Mouse (Mus musculus) intestine, embryonic 16.5 days (tissue): ENCODE measurements around the gene Mllt10. TPM values are rescaled to one million over a fixed set of nuclear protein-coding genes. Genes with fewer than 3 reads are reported as not detected.
"Not testable (repeated sequence)": the region's sequence is repeated elsewhere in the genome, so short reads cannot be mapped to it uniquely, and the experiment has no call there.

Source experiments
- ATAC-seq: fragments of 200-750 bp; cut with Nextera tagmentation; 2 replicates; pipeline ENCODE4 v1.8.0; 2017; ENCODE audit warnings: moderate TSS enrichment, moderate library complexity
- H3K27ac ChIP-seq: fragments of 300-500 bp; sonication (generic); 2 replicates; pipeline ENCODE4 v1.5.1; 2014; ENCODE audit warnings: mild to moderate bottlenecking, low read length
- H3K27me3 ChIP-seq: fragments of 300-500 bp; sonication (generic); replicated peaks from 2 replicates; pipeline ENCODE4 v1.6.1; 2014; ENCODE audit warnings: low read length, control low read depth, mixed read lengths; ENCODE audit not compliant: control insufficient read depth, insufficient read depth
- H3K36me3 ChIP-seq: fragments of 300-500 bp; sonication (generic); 2 replicates; pipeline ENCODE4 v1.6.1; 2014; ENCODE audit warnings: low read length, control low read depth; ENCODE audit not compliant: control insufficient read depth, insufficient read depth
- H3K4me1 ChIP-seq: fragments of 300-500 bp; sonication (generic); 2 replicates; pipeline ENCODE4 v1.6.1; 2014; ENCODE audit warnings: low read length, control low read depth, mixed read lengths; ENCODE audit not compliant: control insufficient read depth, insufficient read depth
- H3K4me2 ChIP-seq: fragments of 300-500 bp; sonication (generic); 2 replicates; pipeline ENCODE4 v1.6.1; 2014; ENCODE audit warnings: low read depth, low read length, control low read depth
- H3K4me3 ChIP-seq: fragments of 300-500 bp; sonication (generic); 2 replicates; pipeline ENCODE4 v1.5.1; 2014; ENCODE audit warnings: mild to moderate bottlenecking, low read length
- H3K9ac ChIP-seq: fragments of 300-500 bp; sonication (generic); 2 replicates; pipeline ENCODE4 v1.6.1; 2014; ENCODE audit warnings: low read depth, low read length
- H3K9me3 ChIP-seq: fragments of 300-500 bp; sonication (generic); 2 replicates; pipeline ENCODE4 v1.6.1; 2016; ENCODE audit warnings: low read length, control low read depth; ENCODE audit not compliant: control insufficient read depth
- WGBS: fragments of 180-500 bp; shearing (Covaris S2); extraction: QIAGEN DNeasy Blood & Tissue Kit; methylation state at CpG from one replicate; pipeline ENCODE4 v1.1.7; 2014; 5-methylcytosine and 5-hydroxymethylcytosine counted together
- polyA plus RNA-seq: library from polyadenylated mRNA; unstranded; fragments of >200 nt; fragmentation: Nextera tagmentation; extraction: Ambion mirVana; gene quantifications from 2 replicates; pipeline ENCODE4 v1.2.1, GENCODE M21; 2015

The Mllt10 gene
- polyA plus RNA-seq, 1 experiment from 2014 or later: 47.2 TPM

- WGBS: under 1% methylated on average over 59 of the region's 85 CpGs
- ATAC-seq: peak; percentile 67
These were observed 10.1 kb downstream of the Mllt10 start for GRCm38 (mm10) chr2:18064941-18065707.

DNA sequence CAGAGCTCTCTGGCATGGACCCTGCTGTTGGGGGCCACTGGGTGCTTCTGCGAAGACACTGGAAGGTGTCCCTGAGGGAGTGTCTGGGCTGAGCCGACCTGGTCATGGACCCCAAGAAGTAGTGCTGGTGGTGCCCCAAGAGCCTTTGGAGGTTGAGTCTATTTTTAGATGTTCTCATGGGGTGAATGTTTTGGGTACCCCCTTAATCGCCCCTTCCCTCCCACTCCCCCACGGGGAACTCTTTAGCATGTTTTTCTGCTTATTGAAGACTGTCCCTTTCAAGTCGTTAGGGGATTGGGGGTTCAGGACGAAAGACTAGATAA is 10.6 kb downstream of the Mllt10 start:
- no peak for ATAC-seq
- Histone ChIP-seq H3K4me1 (peaks cover 11% of the 10 kb centered on the region), H3K4me2 (peak overlapping the region; percentile 90), H3K27ac (peak overlapping the region; percentile 100), H3K9me3 (no peaks in the 10 kb centered on the region), H3K27me3 (no peaks in the 10 kb centered on the region), H3K4me3 (peak overlapping the region; percentile 82), H3K9ac (peak overlapping the region; percentile 99), H3K36me3 (no peaks in the 10 kb centered on the region)
- 7% methylated on average over 6 of the region's 6 CpGs for WGBS

More at GRCm38 (mm10) chr2:18064941-18065707, 10.1 kb downstream of the Mllt10 start:
- no peaks in the 10 kb centered on the region for H3K36me3 ChIP-seq
- peak overlapping the region; percentile 100 for H3K27ac ChIP-seq
- H3K9me3 ChIP-seq: no peaks in the 10 kb centered on the region
- H3K4me3 ChIP-seq: peak overlapping the region; percentile 82
- H3K4me2 ChIP-seq: peak overlapping the region; percentile 90
- H3K27me3 ChIP-seq: no peaks in the 10 kb centered on the region
- peaks cover 11% of the 10 kb centered on the region for H3K4me1 ChIP-seq
- H3K9ac ChIP-seq: peak overlapping the region; percentile 99

GRCm38 (mm10) chr2:18066436-18066835 is 11.4 kb downstream of the Mllt10 start:
- no peak overlapping the region for H3K27ac ChIP-seq
- ATAC-seq: no peak
- no peaks in the 10 kb centered on the region for H3K27me3 ChIP-seq
- no peaks in the 10 kb centered on the region for H3K9me3 ChIP-seq
- peak overlapping the region; percentile 82 for H3K4me3 ChIP-seq
- no peak overlapping the region for H3K9ac ChIP-seq
- peaks cover 11% of the 10 kb centered on the region for H3K4me1 ChIP-seq
- no peaks in the 10 kb centered on the region for H3K36me3 ChIP-seq
- H3K4me2 ChIP-seq: peak overlapping the region; percentile 90

GRCm38 (mm10) chr2:18068071-18068796 is 13.2 kb downstream of the Mllt10 start:
- no peaks in the 10 kb centered on the region for H3K27me3 ChIP-seq
- peaks cover 11% of the 10 kb centered on the region for H3K4me1 ChIP-seq
- H3K4me3 ChIP-seq: no peak overlapping the region
- no peak overlapping the region for H3K9ac ChIP-seq
- no peak for ATAC-seq
- H3K4me2 ChIP-seq: no peak overlapping the region
- no peaks in the 10 kb centered on the region for H3K36me3 ChIP-seq
- 86% methylated on average over 4 of the region's 4 CpGs for WGBS
- H3K27ac ChIP-seq: no peak overlapping the region
- H3K9me3 ChIP-seq: no peaks in the 10 kb centered on the region

- Histone ChIP-seq H3K36me3 (no peaks in the 10 kb centered on the region), H3K4me1 (no peaks in the 10 kb centered on the region), H3K27ac (no peak overlapping the region), H3K4me3 (no peak overlapping the region), H3K27me3 (no peaks in the 10 kb centered on the region), H3K4me2 (no peak overlapping the region), H3K9me3 (no peaks in the 10 kb centered on the region), H3K9ac (no peak overlapping the region)
- 77% methylated on average over 2 of the region's 2 CpGs for WGBS
- no peak for ATAC-seq
These were observed 16.9 kb downstream of the Mllt10 start for GRCm38 (mm10) chr2:18071947-18072346.

GRCm38 (mm10) chr2:18080182-18080860 is 25.3 kb downstream of the Mllt10 start:
- whole genome bisulfite sequencing: 89% methylated on average over 2 of the region's 2 CpGs
- Histone ChIP-seq H3K4me2 (no peak overlapping the region), H3K36me3 (peaks cover 7% of the 10 kb centered on the region), H3K27ac (no peak overlapping the region), H3K9me3 (no peaks in the 10 kb centered on the region), H3K4me3 (no peak overlapping the region), H3K27me3 (no peaks in the 10 kb centered on the region), H3K4me1 (no peaks in the 10 kb centered on the region), H3K9ac (no peak overlapping the region)
- no peak for ATAC-seq

- not testable (repeated sequence) for H3K4me3 ChIP-seq, H3K4me2 ChIP-seq, H3K27me3 ChIP-seq, H3K9me3 ChIP-seq, H3K27ac ChIP-seq, H3K4me1 ChIP-seq, H3K9ac ChIP-seq
- WGBS: 89% methylated on average over 3 of the region's 3 CpGs
- ATAC-seq: peak; percentile 23; the same call in 1 of the 2 replicates
- peaks cover 15% of the 10 kb centered on the region for H3K36me3 ChIP-seq
These were observed 32.7 kb downstream of the Mllt10 start for GRCm38 (mm10) chr2:18087695-18088094.

DNA sequence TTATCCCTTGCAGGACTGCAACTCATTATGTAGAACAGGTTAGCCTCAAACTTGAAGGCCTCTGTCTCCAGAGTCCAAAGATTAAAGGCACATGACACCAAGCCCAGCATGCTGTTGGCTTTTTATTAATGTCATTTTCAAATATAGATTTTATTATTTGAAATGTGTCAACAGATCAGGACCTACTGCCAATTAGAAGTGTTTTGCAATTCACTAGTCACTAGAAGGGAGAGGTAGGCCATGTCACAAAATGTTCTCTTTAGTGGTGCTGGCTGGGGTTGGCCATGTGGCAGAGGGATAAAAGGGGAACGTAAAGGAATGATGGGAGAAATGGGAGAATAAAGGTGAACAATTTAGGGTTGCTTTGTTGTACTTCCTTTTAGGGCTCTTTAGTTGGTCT is 38.8 kb downstream of the Mllt10 start:
- no peak overlapping the region for H3K4me3 ChIP-seq
- H3K4me1 ChIP-seq: no peaks in the 10 kb centered on the region
- 93% methylated on average over 1 of the region's 1 CpGs for WGBS
- H3K9ac ChIP-seq: no peak overlapping the region
- H3K27me3 ChIP-seq: no peaks in the 10 kb centered on the region
- H3K9me3 ChIP-seq: no peaks in the 10 kb centered on the region
- no peak for ATAC-seq
- H3K4me2 ChIP-seq: no peak overlapping the region
- no peak overlapping the region for H3K27ac ChIP-seq
- H3K36me3 ChIP-seq: no peaks in the 10 kb centered on the region

DNA sequence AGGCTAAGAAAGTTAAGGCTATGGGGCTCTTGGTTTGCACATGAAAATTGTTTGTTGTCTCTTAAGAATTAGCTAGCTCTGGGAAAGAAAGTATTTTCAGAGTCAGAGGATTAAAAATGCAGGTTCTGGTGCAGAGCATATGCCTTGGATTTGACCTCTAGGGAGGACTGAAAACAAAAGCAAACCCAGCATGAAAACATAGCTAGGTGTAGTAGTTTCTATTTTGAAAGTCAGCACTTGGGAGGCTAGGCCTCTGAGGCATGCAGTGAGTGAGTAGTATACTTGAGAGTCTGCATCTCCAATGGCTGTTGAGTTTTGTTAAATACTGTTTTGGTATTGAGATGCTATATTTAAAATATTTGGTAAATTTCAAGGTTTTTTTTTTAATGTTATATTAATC is 39.3 kb downstream of the Mllt10 start:
- H3K27ac ChIP-seq: no peak overlapping the region
- H3K36me3 ChIP-seq: no peaks in the 10 kb centered on the region
- H3K4me1 ChIP-seq: no peaks in the 10 kb centered on the region
- ATAC-seq: no peak
- no peak overlapping the region for H3K4me2 ChIP-seq
- no peak overlapping the region for H3K9ac ChIP-seq
- H3K4me3 ChIP-seq: no peak overlapping the region
- no peaks in the 10 kb centered on the region for H3K27me3 ChIP-seq
- no peaks in the 10 kb centered on the region for H3K9me3 ChIP-seq
